Mouse (Mus musculus) embryonic facial prominence, embryonic 14.5 days (tissue): Measurements from ENCODE around the gene Kcnq4. TPM values are rescaled to one million over a fixed set of nuclear protein-coding genes. Genes with fewer than 3 reads are reported as not detected.

Source experiments
- ATAC-seq: fragments of 200-750 bp; cut with Nextera tagmentation; 2 replicates; pipeline ENCODE4 v1.8.0; 2017; ENCODE audit warnings: low read depth, moderate number of reproducible peaks, moderate TSS enrichment
- DNase-seq: peaks from one replicate; pipeline ENCODE4 v3.0.0-alpha.2; 2015; ENCODE audit warnings: low spot score
- H3K27ac ChIP-seq: fragments of 300-500 bp; sonication (generic); replicated peaks from 2 replicates; pipeline ENCODE4 v1.5.1; 2014; ENCODE audit warnings: low read depth, mild to moderate bottlenecking, low read length, moderate library complexity
- H3K27me3 ChIP-seq: fragments of 300-500 bp; sonication (generic); replicated peaks from 2 replicates; pipeline ENCODE4 v1.6.1; 2014; ENCODE audit warnings: low read length; ENCODE audit not compliant: control insufficient read depth, insufficient read depth
- H3K36me3 ChIP-seq: fragments of 300-500 bp; sonication (generic); 2 replicates; pipeline ENCODE4 v1.6.1; 2014; ENCODE audit warnings: low read length, mixed read lengths; ENCODE audit not compliant: control insufficient read depth, insufficient read depth
- H3K4me1 ChIP-seq: fragments of 300-500 bp; sonication (generic); 2 replicates; pipeline ENCODE4 v1.6.1; 2014; ENCODE audit warnings: antibody characterized with exemption, low read length; ENCODE audit not compliant: control insufficient read depth, insufficient read depth
- H3K4me2 ChIP-seq: fragments of 300-500 bp; sonication (generic); 2 replicates; pipeline ENCODE4 v1.6.1; 2014; ENCODE audit warnings: low read depth, mild to moderate bottlenecking, low read length, moderate library complexity, mixed read lengths
- H3K4me3 ChIP-seq: fragments of 300-500 bp; sonication (generic); 2 replicates; pipeline ENCODE4 v1.5.1; 2014; ENCODE audit warnings: low read depth, mild to moderate bottlenecking, low read length
- H3K9ac ChIP-seq: fragments of 300-500 bp; sonication (generic); 2 replicates; pipeline ENCODE4 v1.6.1; 2014; ENCODE audit warnings: low read depth, mild to moderate bottlenecking, low read length, moderate library complexity, mixed read lengths
- H3K9me3 ChIP-seq: fragments of 300-500 bp; sonication (generic); 2 replicates; pipeline ENCODE4 v1.6.1; 2016; ENCODE audit warnings: low read length; ENCODE audit not compliant: control insufficient read depth
- WGBS: fragments of 180-500 bp; shearing (Covaris S2); extraction: QIAGEN DNeasy Blood & Tissue Kit; methylation state at CpG from one replicate; pipeline ENCODE4 v1.1.7; 2014; 5-methylcytosine and 5-hydroxymethylcytosine counted together
- polyA plus RNA-seq: library from polyadenylated mRNA; unstranded; fragments of >200 nt; fragmentation: Nextera tagmentation; extraction: Ambion mirVana; gene quantifications from 2 replicates; pipeline ENCODE4 v1.2.1, GENCODE M21; 2014

Kcnq4 gene
- polyA plus RNA-seq, 1 experiment from 2014 or later: 3.2 TPM

DNA sequence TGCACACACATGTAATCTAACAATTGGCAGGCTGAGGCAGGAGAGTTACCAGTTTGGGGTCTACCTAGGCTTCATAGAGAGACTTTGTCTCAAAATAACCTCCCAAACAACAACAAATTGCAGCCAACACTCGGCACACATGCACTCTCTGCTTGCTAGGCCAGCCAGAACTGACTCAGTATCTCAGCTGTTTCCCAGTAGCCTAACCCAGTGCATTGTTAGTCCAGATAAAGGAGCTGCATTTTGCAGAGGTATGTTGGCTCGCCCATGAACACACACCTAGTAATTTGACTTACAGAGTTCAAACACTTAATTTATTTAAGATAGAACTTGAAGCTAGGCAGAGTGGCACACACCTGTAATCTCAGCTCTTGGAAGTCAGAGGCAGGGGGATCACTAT, 72.8 kb downstream of the Kcnq4 start:
- Histone ChIP-seq H3K4me1 (no peaks in the 10 kb centered on the region), H3K4me2 (no peak overlapping the region), H3K27ac (no peak overlapping the region), H3K4me3 (no peak overlapping the region), H3K27me3 (no peaks in the 10 kb centered on the region), H3K9ac (no peak overlapping the region), H3K36me3 (no peaks in the 10 kb centered on the region), H3K9me3 (no peaks in the 10 kb centered on the region)
- 64% methylated on average over 2 of the region's 2 CpGs for WGBS
- ATAC-seq: no peak
- DNase-seq: no peak

DNA sequence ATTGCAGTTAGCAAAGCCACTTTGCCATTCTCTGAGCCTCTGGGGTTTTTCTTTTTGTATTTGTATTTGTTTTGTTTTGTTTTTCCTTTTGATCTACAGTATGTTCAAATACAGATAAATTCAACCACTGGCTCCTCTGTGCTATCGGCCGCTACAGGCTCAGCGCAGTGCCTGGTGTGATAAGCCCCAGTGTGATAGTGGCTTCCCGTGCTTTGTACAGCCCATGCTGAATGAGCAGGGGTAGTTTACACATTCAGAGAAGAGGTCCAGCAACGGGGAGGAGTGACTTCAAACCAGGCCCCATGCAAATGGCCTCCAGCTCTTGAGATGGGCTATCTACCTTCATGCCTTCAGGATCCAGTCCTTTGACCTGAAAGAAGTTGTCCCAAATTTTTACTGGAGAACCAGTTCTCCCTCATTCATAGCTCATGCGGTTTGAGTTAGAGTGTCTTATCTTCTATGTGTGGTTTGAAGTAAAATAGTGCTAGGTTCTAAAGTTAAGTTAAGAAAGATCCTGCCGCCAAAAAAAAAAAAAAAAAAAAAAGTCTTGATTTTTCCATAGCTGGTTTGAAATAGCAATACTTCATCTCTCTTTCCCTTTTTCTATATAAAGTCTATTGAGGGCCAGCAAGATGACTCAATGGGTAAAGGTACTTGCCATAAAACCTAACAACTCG, 73.5 kb downstream of the Kcnq4 start:
- no peak overlapping the region for H3K4me2 ChIP-seq
- H3K9ac ChIP-seq: no peak overlapping the region
- H3K9me3 ChIP-seq: no peaks in the 10 kb centered on the region
- H3K4me1 ChIP-seq: no peaks in the 10 kb centered on the region
- H3K27me3 ChIP-seq: no peaks in the 10 kb centered on the region
- no peaks in the 10 kb centered on the region for H3K36me3 ChIP-seq
- no peak overlapping the region for H3K4me3 ChIP-seq
- ATAC-seq: no peak
- 76% methylated on average over 8 of the region's 8 CpGs for WGBS
- no peak for DNase-seq
- H3K27ac ChIP-seq: no peak overlapping the region

DNA sequence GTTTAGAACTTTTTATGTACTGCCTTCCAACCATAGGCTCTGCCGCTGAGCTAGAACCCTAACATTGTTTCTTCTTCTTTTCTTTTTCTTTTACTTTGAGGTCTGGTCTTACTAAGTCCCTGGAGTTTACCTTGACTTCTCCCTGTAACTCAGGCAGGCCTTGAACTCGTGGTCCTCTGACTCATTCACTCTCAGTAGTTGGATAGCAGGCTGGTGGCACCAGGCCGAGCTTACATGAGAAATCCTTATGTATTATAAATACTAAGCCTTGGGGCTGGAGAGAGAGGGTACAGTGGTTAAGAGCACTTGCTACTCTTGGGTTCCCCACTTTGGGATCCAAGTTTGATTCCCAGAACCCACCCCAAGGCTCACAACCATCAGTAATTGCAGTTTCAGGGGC, 74.8 kb downstream of the Kcnq4 start:
- no peak for ATAC-seq
- no peak overlapping the region for H3K9ac ChIP-seq
- no peak overlapping the region for H3K4me2 ChIP-seq

DNA sequence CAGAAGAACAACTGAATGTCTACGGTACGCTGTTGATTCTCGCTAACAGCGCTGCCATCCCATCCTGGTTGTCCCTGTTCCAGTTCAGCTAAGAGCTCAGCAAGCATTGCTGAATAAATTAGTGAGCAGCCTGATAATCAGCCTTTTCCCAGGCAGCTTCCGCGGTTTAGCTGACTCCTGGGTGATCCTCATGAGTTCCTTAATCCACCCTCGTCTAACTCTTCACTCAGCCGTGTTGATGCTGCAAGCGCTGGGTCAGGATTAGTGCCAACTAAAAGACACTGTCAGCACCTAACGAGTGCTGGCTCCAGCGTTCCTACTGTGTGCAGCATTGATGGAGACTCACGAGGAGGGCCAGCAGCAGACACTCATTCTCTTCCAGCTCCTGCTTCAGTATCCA, 77.4 kb downstream of the Kcnq4 start:
- WGBS: 45% methylated on average over 12 of the region's 12 CpGs
- Histone ChIP-seq H3K9me3 (no peaks in the 10 kb centered on the region), H3K4me1 (no peaks in the 10 kb centered on the region), H3K9ac (no peak overlapping the region), H3K27me3 (peaks cover 29% of the 10 kb centered on the region), H3K4me3 (no peak overlapping the region), H3K36me3 (no peaks in the 10 kb centered on the region), H3K4me2 (no peak overlapping the region), H3K27ac (no peak overlapping the region)
- no peak for DNase-seq
- no peak for ATAC-seq

More for the DNA sequence above, 74.8 kb downstream of the Kcnq4 start:
- Histone ChIP-seq H3K27me3 (peaks cover 5% of the 10 kb centered on the region), H3K36me3 (no peaks in the 10 kb centered on the region), H3K4me3 (no peak overlapping the region), H3K27ac (no peak overlapping the region), H3K9me3 (no peaks in the 10 kb centered on the region), H3K4me1 (no peaks in the 10 kb centered on the region)
- 85% methylated on average over 3 of the region's 3 CpGs for WGBS
- no peak for DNase-seq

DNA sequence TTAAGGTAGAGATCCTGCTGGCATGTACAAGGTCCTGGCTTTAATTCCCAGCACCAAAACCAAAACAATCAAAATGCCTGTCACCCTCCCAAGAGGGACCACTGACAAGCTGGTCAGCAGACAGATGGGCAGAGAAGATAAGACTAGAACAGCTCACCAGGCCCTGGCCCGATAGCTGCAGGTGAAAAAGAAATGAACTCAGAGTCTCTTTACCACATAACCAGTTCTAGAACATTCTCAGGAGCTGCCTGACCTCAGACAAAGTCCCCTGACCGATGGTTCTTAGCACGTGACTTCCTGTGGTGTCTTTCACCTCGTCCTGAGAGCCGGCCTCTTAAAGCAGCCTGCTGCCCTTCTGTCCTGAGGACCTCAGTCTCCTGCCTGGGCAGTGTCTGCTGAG, 78.8 kb downstream of the Kcnq4 start:
- 65% methylated on average over 5 of the region's 5 CpGs for WGBS
- Histone ChIP-seq H3K4me3 (no peak overlapping the region), H3K4me2 (no peak overlapping the region), H3K4me1 (no peaks in the 10 kb centered on the region), H3K27me3 (peaks cover 30% of the 10 kb centered on the region), H3K27ac (no peak overlapping the region), H3K9ac (no peak overlapping the region), H3K36me3 (no peaks in the 10 kb centered on the region), H3K9me3 (no peaks in the 10 kb centered on the region)
- DNase-seq: no peak
- no peak for ATAC-seq

DNA sequence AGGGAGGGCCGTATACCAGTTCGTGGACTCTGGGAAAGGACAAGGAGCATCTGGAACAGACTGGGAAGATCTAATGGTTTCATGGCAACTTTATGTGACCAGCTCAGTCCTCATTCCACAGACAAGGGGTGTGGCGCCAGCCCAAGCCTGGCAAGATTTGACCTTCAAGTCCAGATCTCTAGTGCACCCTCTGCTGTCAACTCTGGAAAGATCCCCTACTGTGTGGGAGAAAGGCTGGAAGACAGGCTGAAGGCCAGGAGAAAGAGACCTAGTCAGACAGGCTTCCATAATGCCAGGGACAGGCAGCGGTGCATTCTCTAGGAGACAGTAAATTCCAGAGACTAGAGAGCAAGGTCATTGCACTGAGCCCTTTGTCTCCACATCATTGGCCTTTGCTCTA, 79.9 kb downstream of the Kcnq4 start:
- ATAC-seq (no peak), DNase-seq (no peak)
- H3K4me1 ChIP-seq: no peaks in the 10 kb centered on the region
- no peak overlapping the region for H3K4me2 ChIP-seq
- peaks cover 30% of the 10 kb centered on the region for H3K27me3 ChIP-seq
- no peak overlapping the region for H3K9ac ChIP-seq
- no peaks in the 10 kb centered on the region for H3K36me3 ChIP-seq
- no peak overlapping the region for H3K4me3 ChIP-seq
- 90% methylated on average over 4 of the region's 4 CpGs for WGBS
- no peaks in the 10 kb centered on the region for H3K9me3 ChIP-seq
- no peak overlapping the region for H3K27ac ChIP-seq

DNA sequence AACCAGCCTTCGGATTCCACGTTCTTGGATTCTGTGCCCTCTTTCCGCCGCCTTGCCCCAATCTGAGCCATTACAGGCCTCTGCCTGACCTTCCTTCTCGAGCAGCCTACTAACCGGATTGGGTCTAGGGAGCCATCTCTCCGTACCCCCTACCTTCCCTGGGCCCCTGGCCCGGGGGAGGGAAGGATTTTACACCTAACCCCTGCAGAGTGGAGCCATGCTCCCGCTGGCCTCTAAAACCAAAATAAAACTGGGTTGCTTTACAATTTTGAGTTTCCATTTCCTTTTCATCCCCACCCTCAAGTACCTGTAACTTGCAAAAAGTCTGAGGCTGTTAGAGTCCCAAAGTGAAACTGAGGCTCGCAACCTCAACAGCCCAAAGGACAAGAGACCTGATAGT, 80.9 kb downstream of the Kcnq4 start:
- Histone ChIP-seq H3K9ac (peak overlapping the region; percentile 66; the same call in 1 of the 2 replicates), H3K4me2 (peak overlapping the region; percentile 100), H3K4me1 (no peaks in the 10 kb centered on the region), H3K4me3 (peak overlapping the region; percentile 55), H3K9me3 (no peaks in the 10 kb centered on the region), H3K36me3 (no peaks in the 10 kb centered on the region), H3K27ac (no peak overlapping the region), H3K27me3 (peaks cover 30% of the 10 kb centered on the region)
- DNase-seq: no peak
- no peak for ATAC-seq
- WGBS: 18% methylated on average over 10 of the region's 10 CpGs

DNA sequence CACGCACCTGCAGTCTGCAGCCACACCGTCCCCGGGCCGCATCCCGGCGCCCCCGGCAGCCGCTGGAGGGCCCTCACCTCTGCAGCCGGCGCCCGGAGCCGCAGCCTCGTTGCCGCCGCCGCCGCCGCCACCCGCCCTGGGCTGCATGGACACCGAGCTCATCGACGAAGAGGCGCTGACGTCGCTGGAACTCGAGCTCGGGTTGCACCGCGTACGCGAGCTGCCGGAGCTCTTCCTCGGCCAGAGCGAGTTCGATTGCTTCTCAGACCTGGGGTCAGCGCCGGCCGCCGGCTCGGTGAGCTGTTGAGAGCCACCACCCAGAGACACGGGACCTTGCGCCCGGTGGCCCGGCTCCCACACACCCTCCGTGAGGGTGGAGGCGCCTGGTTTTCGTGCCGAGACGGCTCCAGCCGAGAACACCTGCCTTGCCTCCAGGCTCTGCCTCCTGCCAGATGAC, 81.3 kb downstream of the Kcnq4 start:
- WGBS: under 1% methylated on average over 18 of the region's 50 CpGs
- H3K4me2 ChIP-seq: peak overlapping the region; percentile 100
- H3K9me3 ChIP-seq: no peaks in the 10 kb centered on the region
- no peaks in the 10 kb centered on the region for H3K36me3 ChIP-seq
- no peak overlapping the region for H3K27ac ChIP-seq
- ATAC-seq (peak; percentile 76), DNase-seq (peak; percentile 67)
- H3K4me1 ChIP-seq: no peaks in the 10 kb centered on the region
- H3K4me3 ChIP-seq: peak overlapping the region; percentile 55
- peaks cover 30% of the 10 kb centered on the region for H3K27me3 ChIP-seq
- peak overlapping the region; percentile 66 for H3K9ac ChIP-seq

DNA sequence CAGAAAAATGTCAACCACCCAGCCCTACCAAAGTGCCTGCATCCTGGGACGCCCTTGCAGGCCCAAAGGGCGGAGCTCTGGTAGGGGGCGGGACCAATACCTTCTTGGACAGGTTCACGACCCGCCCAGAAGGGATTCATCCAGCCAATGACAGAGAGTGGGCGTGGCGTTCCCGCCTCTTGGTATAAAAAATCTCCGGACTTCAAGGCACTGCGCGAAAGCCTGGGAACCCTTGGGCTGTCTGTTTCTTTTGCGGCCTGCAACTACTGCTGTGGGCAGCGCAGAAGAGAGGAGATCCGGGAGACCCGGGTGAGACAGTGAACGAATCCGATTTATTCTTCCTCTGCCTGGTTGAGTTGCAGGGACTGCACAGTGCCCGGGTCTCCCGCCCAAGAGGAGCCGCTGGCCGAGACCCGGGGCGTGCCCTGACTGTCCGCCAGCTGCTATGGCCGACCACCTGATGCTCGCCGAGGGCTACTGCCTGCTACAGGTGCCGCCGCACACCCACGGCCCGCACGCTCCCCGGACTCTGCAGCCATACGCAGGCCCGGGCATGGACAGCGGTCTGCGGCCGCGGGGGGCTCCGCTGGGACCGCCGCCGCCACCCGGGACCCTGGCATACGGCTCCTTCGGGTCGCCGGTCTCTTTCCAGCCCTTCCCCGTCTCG, 81.9 kb downstream of the Kcnq4 start, which contains the start of gene Cited4:
TSS of gene Cited4 (plus strand) at position 215 of the 667 bp plus-strand sequence.
- H3K9me3 ChIP-seq: no peaks in the 10 kb centered on the region
- H3K9ac ChIP-seq: peak within 1 kb of the TSS; percentile 66
- WGBS: 1% methylated on average over 26 of the region's 50 CpGs
- no peaks in the 10 kb centered on the region for H3K36me3 ChIP-seq
- ATAC-seq (peak; percentile 94), DNase-seq (peak; percentile 95)
- H3K4me3 ChIP-seq: peak within 1 kb of the TSS; percentile 55
- peaks cover 30% of the 10 kb centered on the region for H3K27me3 ChIP-seq
- peak within 1 kb of the TSS; percentile 100 for H3K4me2 ChIP-seq
- no peaks in the 10 kb centered on the region for H3K4me1 ChIP-seq
- H3K27ac ChIP-seq: no peak within 1 kb of the TSS
